Mouse (Mus musculus): Measurements from ENCODE around the gene Sfxn2. TPM values are rescaled to one million over a fixed set of nuclear protein-coding genes. Genes with fewer than 3 reads are reported as not detected.

The Sfxn2 gene
- polyA plus RNA-seq, 1 experiment from 2014 or later, result 8.0 TPM

GRCm38 (mm10) chr19:46591575-46591974 lies 18.4 kb downstream of the Sfxn2 start:
- Histone ChIP-seq H3K4me1 (ENCODE audit: control insufficient read depth in 2 of 2, insufficient read depth in 2 of 2, low read length in 2 of 2) (no peaks in the 10 kb centered on the region), H3K9ac (ENCODE audit: low read length) (no peak overlapping the region), H3K27me3 (ENCODE audit: control insufficient read depth, insufficient read depth, low read length) (no peaks in the 10 kb centered on the region), H3K9me3 (ENCODE audit: control insufficient read depth, low read length) (no peaks in the 10 kb centered on the region), H3K27ac (replicated peaks in 1 of 2; ENCODE audit: control insufficient read depth in 1 of 2, insufficient read depth in 1 of 2, low read depth in 2 of 2, low read length in 2 of 2) (no peak overlapping the region), H3K36me3 (ENCODE audit: control insufficient read depth, insufficient read depth, low read length) (peaks cover 28% of the 10 kb centered on the region), H3K4me2 (ENCODE audit: low read length) (no peak overlapping the region), H3K4me3 (ENCODE audit: control insufficient read depth in 1 of 2, insufficient read depth in 1 of 2, low read depth in 1 of 2, low read length in 2 of 2) (no peak overlapping the region)
- no peak for ATAC-seq (ENCODE audit: insufficient number of reproducible peaks, insufficient read depth, low FRiP score, low read depth)
- WGBS, result 76% methylated on average over 6 of the region's 6 CpGs

GRCm38 (mm10) chr19:46592751-46593439 lies 19.7 kb downstream of the Sfxn2 start:
- H3K9me3 ChIP-seq (ENCODE audit: control insufficient read depth, low read length), result no peaks in the 10 kb centered on the region
- no peak overlapping the region for H3K9ac ChIP-seq (ENCODE audit: low read length)
- no peak overlapping the region for H3K4me3 ChIP-seq (ENCODE audit: control insufficient read depth in 1 of 2, insufficient read depth in 1 of 2, low read depth in 1 of 2, low read length in 2 of 2)
- no peak overlapping the region for H3K4me2 ChIP-seq (ENCODE audit: low read length)
- 88% methylated on average over 9 of the region's 9 CpGs for WGBS
- H3K27ac ChIP-seq (replicated peaks in 1 of 2; ENCODE audit: control insufficient read depth in 1 of 2, insufficient read depth in 1 of 2, low read depth in 2 of 2, low read length in 2 of 2), result no peak overlapping the region
- ATAC-seq (ENCODE audit: insufficient number of reproducible peaks, insufficient read depth, low FRiP score, low read depth), result no peak
- H3K36me3 ChIP-seq (ENCODE audit: control insufficient read depth, insufficient read depth, low read length), result peaks cover 21% of the 10 kb centered on the region
- H3K4me1 ChIP-seq (ENCODE audit: control insufficient read depth in 2 of 2, insufficient read depth in 2 of 2, low read length in 2 of 2), result 0 out of 4 replicates have a peak, but pooled peaks cover 0 to under 1% of the 10 kb centered on the region in 2 experiments
- no peaks in the 10 kb centered on the region for H3K27me3 ChIP-seq (ENCODE audit: control insufficient read depth, insufficient read depth, low read length)

DNA sequence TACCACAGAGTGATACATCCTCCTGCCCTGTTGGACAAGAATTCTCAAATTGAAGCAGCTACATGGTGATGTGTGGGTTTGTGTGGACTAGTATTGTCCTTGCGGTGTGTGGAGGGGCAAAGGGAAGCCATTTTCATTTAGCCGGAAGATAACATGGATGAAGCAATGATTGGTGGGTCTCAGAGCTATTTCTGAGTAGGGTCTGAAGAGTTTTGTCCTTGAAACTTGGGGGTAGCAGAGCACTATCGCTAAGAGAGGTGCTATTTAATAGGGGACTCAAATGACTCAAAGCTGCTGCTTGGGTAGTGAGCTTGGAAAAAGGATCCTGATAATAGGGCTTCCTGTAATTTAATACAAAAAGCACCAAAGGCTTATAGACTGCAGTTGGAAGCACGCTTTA lies 25.0 kb downstream of the Sfxn2 start:
- Histone ChIP-seq H3K36me3 (ENCODE audit: control insufficient read depth, insufficient read depth, low read length) (peaks cover 16% of the 10 kb centered on the region), H3K4me1 (ENCODE audit: control insufficient read depth in 2 of 2, insufficient read depth in 2 of 2, low read length in 2 of 2) (peaks cover 3 to 20% of the 10 kb centered on the region in 2 experiments; a peak in 3 of 4 replicates), H3K4me3 (ENCODE audit: control insufficient read depth in 1 of 2, insufficient read depth in 1 of 2, low read depth in 1 of 2, low read length in 2 of 2) (peak overlapping the region in 1 of 2 experiments; percentile 99; a peak in 2 of 4 replicates), H3K27me3 (ENCODE audit: control insufficient read depth, insufficient read depth, low read length) (no peaks in the 10 kb centered on the region), H3K9me3 (ENCODE audit: control insufficient read depth, low read length) (no peaks in the 10 kb centered on the region), H3K9ac (ENCODE audit: low read length) (no peak overlapping the region), H3K27ac (replicated peaks in 1 of 2; ENCODE audit: control insufficient read depth in 1 of 2, insufficient read depth in 1 of 2, low read depth in 2 of 2, low read length in 2 of 2) (0 out of 4 replicates have a peak overlapping the region, but pooled peaks of 1 of the 2 experiments have one; percentile 19), H3K4me2 (ENCODE audit: low read length) (peak overlapping the region; percentile 57)
- no peak for ATAC-seq (ENCODE audit: insufficient number of reproducible peaks, insufficient read depth, low FRiP score, low read depth)
- WGBS, result 85% methylated on average over 4 of the region's 4 CpGs

DNA sequence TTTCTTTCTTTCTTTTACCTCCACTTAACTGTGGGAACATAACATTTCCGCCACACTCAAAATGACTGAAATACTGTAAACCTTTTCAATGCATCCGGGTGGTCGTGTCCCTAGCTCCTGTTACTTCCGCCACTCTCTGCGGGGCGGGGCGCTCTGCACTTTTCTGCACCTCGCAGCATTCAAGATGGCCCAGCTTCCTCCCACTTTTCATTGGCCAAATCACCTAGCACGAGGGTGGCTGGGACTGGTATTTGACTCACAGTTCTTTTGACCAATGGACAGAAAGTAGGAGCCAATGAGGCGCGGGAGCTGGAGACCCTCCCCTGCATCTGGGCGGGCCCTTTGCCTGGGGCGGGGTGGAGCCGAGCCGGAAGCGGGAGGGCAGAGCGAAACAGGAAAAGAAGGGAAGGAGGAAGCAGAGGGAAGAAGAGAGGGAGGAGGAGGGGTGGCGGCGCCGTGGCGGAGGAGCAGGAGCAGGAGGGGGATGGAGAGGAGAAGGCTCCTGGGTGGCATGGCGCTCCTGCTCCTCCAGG lies 25.6 kb downstream of the Sfxn2 start, which contains the start of gene Wbp1l:
Gene Wbp1l, plus strand, starts transcription at position 365 of the 533 bp plus-strand sequence.
- peaks cover 3 to 20% of the 10 kb centered on the region in 2 experiments; a peak in 3 of 4 replicates for H3K4me1 ChIP-seq (ENCODE audit: control insufficient read depth in 2 of 2, insufficient read depth in 2 of 2, low read length in 2 of 2)
- H3K27me3 ChIP-seq (ENCODE audit: control insufficient read depth, insufficient read depth, low read length), result no peaks in the 10 kb centered on the region
- peak within 1 kb of the TSS; percentile 98 to 99 for H3K4me3 ChIP-seq (ENCODE audit: control insufficient read depth in 1 of 2, insufficient read depth in 1 of 2, low read depth in 1 of 2, low read length in 2 of 2)
- WGBS, result under 1% methylated on average over 22 of the region's 22 CpGs
- peaks cover 18% of the 10 kb centered on the region for H3K36me3 ChIP-seq (ENCODE audit: control insufficient read depth, insufficient read depth, low read length)
- H3K27ac ChIP-seq (replicated peaks in 1 of 2; ENCODE audit: control insufficient read depth in 1 of 2, insufficient read depth in 1 of 2, low read depth in 2 of 2, low read length in 2 of 2), result peak within 1 kb of the TSS; percentile 54 to 61
- peak within 1 kb of the TSS; percentile 93 for H3K4me2 ChIP-seq (ENCODE audit: low read length)
- no peaks in the 10 kb centered on the region for H3K9me3 ChIP-seq (ENCODE audit: control insufficient read depth, low read length)
- H3K9ac ChIP-seq (ENCODE audit: low read length), result peak within 1 kb of the TSS; percentile 91
- ATAC-seq (ENCODE audit: insufficient number of reproducible peaks, insufficient read depth, low FRiP score, low read depth), result peak; percentile 100

GRCm38 (mm10) chr19:46599375-46600256 lies 26.5 kb downstream of the Sfxn2 start:
- peaks cover 3 to 20% of the 10 kb centered on the region in 2 experiments; a peak in 3 of 4 replicates for H3K4me1 ChIP-seq (ENCODE audit: control insufficient read depth in 2 of 2, insufficient read depth in 2 of 2, low read length in 2 of 2)
- H3K4me2 ChIP-seq (ENCODE audit: low read length), result peak overlapping the region; percentile 93
- H3K27me3 ChIP-seq (ENCODE audit: control insufficient read depth, insufficient read depth, low read length), result no peaks in the 10 kb centered on the region
- H3K27ac ChIP-seq (replicated peaks in 1 of 2; ENCODE audit: control insufficient read depth in 1 of 2, insufficient read depth in 1 of 2, low read depth in 2 of 2, low read length in 2 of 2), result peak overlapping the region; percentile 54 to 61
- H3K9ac ChIP-seq (ENCODE audit: low read length), result peak overlapping the region; percentile 91
- H3K4me3 ChIP-seq (ENCODE audit: control insufficient read depth in 1 of 2, insufficient read depth in 1 of 2, low read depth in 1 of 2, low read length in 2 of 2), result peak overlapping the region; percentile 98 to 99
- no peak for ATAC-seq (ENCODE audit: insufficient number of reproducible peaks, insufficient read depth, low FRiP score, low read depth)
- H3K36me3 ChIP-seq (ENCODE audit: control insufficient read depth, insufficient read depth, low read length), result peaks cover 20% of the 10 kb centered on the region
- 17% methylated on average over 22 of the region's 22 CpGs for WGBS
- no peaks in the 10 kb centered on the region for H3K9me3 ChIP-seq (ENCODE audit: control insufficient read depth, low read length)

DNA sequence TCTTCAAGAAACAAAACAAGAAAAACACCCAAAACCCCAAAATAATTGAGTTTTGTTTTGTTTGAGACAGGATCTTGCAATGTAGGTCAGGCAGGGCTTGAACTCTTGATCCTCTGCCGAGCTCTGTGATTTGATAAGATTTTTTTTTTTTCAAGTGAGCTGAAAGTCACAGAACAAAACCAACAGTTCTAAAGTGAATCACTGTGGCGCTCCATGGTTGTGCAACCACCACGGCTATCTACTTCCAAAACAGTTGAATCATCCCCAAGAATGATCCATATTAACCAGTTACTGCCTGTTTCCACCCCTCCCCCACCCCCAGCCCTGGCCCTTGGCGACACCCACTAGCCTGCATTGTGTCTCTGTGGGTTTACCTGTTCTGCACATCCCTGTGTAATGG lies 27.2 kb downstream of the Sfxn2 start:
- Histone ChIP-seq H3K36me3 (ENCODE audit: control insufficient read depth, insufficient read depth, low read length) (peaks cover 17% of the 10 kb centered on the region; the same call in 1 of the 2 replicates), H3K9me3 (ENCODE audit: control insufficient read depth, low read length) (no peaks in the 10 kb centered on the region), H3K4me3 (ENCODE audit: control insufficient read depth in 1 of 2, insufficient read depth in 1 of 2, low read depth in 1 of 2, low read length in 2 of 2) (peak overlapping the region in 1 of 2 experiments; percentile 99; a peak in 3 of 4 replicates), H3K4me2 (ENCODE audit: low read length) (peak overlapping the region; percentile 93), H3K27me3 (ENCODE audit: control insufficient read depth, insufficient read depth, low read length) (no peaks in the 10 kb centered on the region), H3K4me1 (ENCODE audit: control insufficient read depth in 2 of 2, insufficient read depth in 2 of 2, low read length in 2 of 2) (peaks cover 3 to 20% of the 10 kb centered on the region in 2 experiments; a peak in 3 of 4 replicates), H3K9ac (ENCODE audit: low read length) (peak overlapping the region; percentile 91; the same call in 1 of the 2 replicates), H3K27ac (replicated peaks in 1 of 2; ENCODE audit: control insufficient read depth in 1 of 2, insufficient read depth in 1 of 2, low read depth in 2 of 2, low read length in 2 of 2) (no peak overlapping the region)
- 66% methylated on average over 4 of the region's 4 CpGs for WGBS
- no peak for ATAC-seq (ENCODE audit: insufficient number of reproducible peaks, insufficient read depth, low FRiP score, low read depth)

GRCm38 (mm10) chr19:46601491-46601890 lies 28.3 kb downstream of the Sfxn2 start:
- no peak overlapping the region for H3K27ac ChIP-seq (replicated peaks in 1 of 2; ENCODE audit: control insufficient read depth in 1 of 2, insufficient read depth in 1 of 2, low read depth in 2 of 2, low read length in 2 of 2)
- H3K9me3 ChIP-seq (ENCODE audit: control insufficient read depth, low read length), result no peaks in the 10 kb centered on the region
- no peaks in the 10 kb centered on the region for H3K27me3 ChIP-seq (ENCODE audit: control insufficient read depth, insufficient read depth, low read length)
- ATAC-seq (ENCODE audit: insufficient number of reproducible peaks, insufficient read depth, low FRiP score, low read depth), result no peak
- peaks cover 24% of the 10 kb centered on the region for H3K36me3 ChIP-seq (ENCODE audit: control insufficient read depth, insufficient read depth, low read length)
- 65% methylated on average over 14 of the region's 14 CpGs for WGBS
- H3K4me3 ChIP-seq (ENCODE audit: control insufficient read depth in 1 of 2, insufficient read depth in 1 of 2, low read depth in 1 of 2, low read length in 2 of 2), result no peak overlapping the region
- H3K9ac ChIP-seq (ENCODE audit: low read length), result 0 out of 2 replicates have a peak overlapping the region, but pooled peaks have one; percentile 11
- H3K4me1 ChIP-seq (ENCODE audit: control insufficient read depth in 2 of 2, insufficient read depth in 2 of 2, low read length in 2 of 2), result peaks cover 3 to 20% of the 10 kb centered on the region in 2 experiments; a peak in 3 of 4 replicates
- peak overlapping the region; percentile 93 for H3K4me2 ChIP-seq (ENCODE audit: low read length)

All from heart, embryonic 14.5 days (tissue).